Mouse (Mus musculus) liver, embryonic 12.5 days (tissue): ENCODE data around the gene Mef2b. TPM values are rescaled to one million over a fixed set of nuclear protein-coding genes. Genes with fewer than 3 reads are reported as not detected.

Experiments
- ATAC-seq: fragments of 200-750 bp; cut with Nextera tagmentation; 2 replicates; pipeline ENCODE4 v1.8.0; 2017; ENCODE audit warnings: moderate number of reproducible peaks, mild to moderate bottlenecking, moderate library complexity
- H3K27ac ChIP-seq: fragments of 300-500 bp; sonication (generic); 2 replicates; pipeline ENCODE4 v1.5.1; 2016; ENCODE audit warnings: mild to moderate bottlenecking
- H3K27me3 ChIP-seq: fragments of 300-500 bp; sonication (generic); replicated peaks from 2 replicates; pipeline ENCODE4 v1.6.1; 2016; ENCODE audit warnings: mild to moderate bottlenecking, moderate library complexity
- H3K36me3 ChIP-seq: fragments of 300-500 bp; sonication (generic); 2 replicates; pipeline ENCODE4 v1.6.1; 2016; ENCODE audit warnings: mild to moderate bottlenecking, moderate library complexity
- H3K4me1 ChIP-seq: fragments of 300-500 bp; sonication (generic); 2 replicates; pipeline ENCODE4 v1.6.1; 2016
- H3K4me2 ChIP-seq: fragments of 300-500 bp; sonication (generic); 2 replicates; pipeline ENCODE4 v1.6.1; 2016; ENCODE audit warnings: mild to moderate bottlenecking, moderate library complexity
- H3K4me3 ChIP-seq: fragments of 300-500 bp; sonication (generic); 2 replicates; pipeline ENCODE4 v1.5.1; 2016; ENCODE audit warnings: mild to moderate bottlenecking, moderate library complexity
- H3K9ac ChIP-seq: fragments of 300-500 bp; sonication (generic); 2 replicates; pipeline ENCODE4 v1.6.1; 2016; ENCODE audit warnings: mild to moderate bottlenecking, moderate library complexity
- H3K9me3 ChIP-seq: fragments of 300-500 bp; sonication (generic); replicated peaks from 2 replicates; pipeline ENCODE4 v1.6.1; 2016; ENCODE audit warnings: mild to moderate bottlenecking, moderate library complexity
- WGBS: fragments of 180-500 bp; shearing (Covaris S2); methylation state at CpG from one replicate; pipeline ENCODE4 v1.1.7; 2016; ENCODE audit not compliant: insufficient replicate concordance; 5-methylcytosine and 5-hydroxymethylcytosine counted together
- polyA plus RNA-seq: library from polyadenylated mRNA; unstranded; fragments of >200 nt; fragmentation: Nextera tagmentation; extraction: Ambion mirVana; gene quantifications from 2 replicates; pipeline ENCODE4 v1.2.1, GENCODE M21; 2016

Mef2b gene
- polyA plus RNA-seq, 1 experiment from 2014 or later = 0.36 TPM

DNA sequence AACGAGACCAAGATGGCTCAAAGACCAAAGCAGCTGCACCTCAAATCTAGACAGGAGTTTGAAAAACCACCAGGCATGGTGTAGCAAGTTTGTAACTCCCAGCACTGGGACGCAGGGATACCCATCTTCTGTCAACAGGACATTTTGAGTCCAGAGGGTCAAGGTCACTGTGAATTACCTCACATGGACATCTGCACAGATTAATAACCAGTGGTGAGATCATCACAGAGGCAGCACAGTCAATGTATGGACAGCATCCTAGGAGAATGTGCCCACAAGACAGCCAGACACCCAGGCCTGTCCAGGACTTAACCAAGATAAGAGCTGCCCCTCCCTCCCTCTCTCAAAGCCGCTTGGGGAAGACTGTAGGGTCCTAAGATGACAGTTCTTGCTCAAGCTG is 30.6 kb downstream of the Mef2b start:
- H3K36me3 ChIP-seq = peaks cover 5% of the 10 kb centered on the region; the same call in 1 of the 2 replicates
- no peak overlapping the region for H3K4me3 ChIP-seq
- ATAC-seq = no peak
- no peak overlapping the region for H3K9ac ChIP-seq
- no peak overlapping the region for H3K4me2 ChIP-seq
- no peak overlapping the region for H3K27ac ChIP-seq
- peaks cover 60% of the 10 kb centered on the region for H3K4me1 ChIP-seq
- whole genome bisulfite sequencing = 55% methylated on average over 3 of the region's 3 CpGs
- peaks cover 23% of the 10 kb centered on the region for H3K27me3 ChIP-seq
- no peaks in the 10 kb centered on the region for H3K9me3 ChIP-seq

DNA sequence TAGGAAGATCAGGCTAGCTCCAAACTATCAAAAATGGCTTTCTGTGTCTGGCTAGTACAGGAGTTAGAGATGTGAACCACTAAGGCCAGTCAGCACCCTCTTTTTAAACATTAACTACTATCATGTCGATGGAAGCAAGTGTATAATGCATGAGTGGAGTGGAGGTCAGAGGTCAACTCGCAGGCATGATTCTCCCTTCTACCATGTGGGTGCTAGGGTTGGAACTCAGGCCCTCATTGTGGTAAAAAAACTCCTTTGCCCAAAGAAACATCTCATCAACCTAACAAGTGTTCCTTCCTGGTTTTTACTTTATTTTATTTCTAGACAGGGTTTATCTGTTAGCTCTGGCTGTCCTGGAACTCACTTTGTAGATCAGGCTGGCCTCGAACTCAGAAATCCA is 31.2 kb downstream of the Mef2b start:
- 61% methylated on average over 3 of the region's 3 CpGs for WGBS
- no peaks in the 10 kb centered on the region for H3K9me3 ChIP-seq
- no peak for ATAC-seq
- H3K4me1 ChIP-seq = peaks cover 56% of the 10 kb centered on the region
- H3K4me3 ChIP-seq = no peak overlapping the region
- H3K27ac ChIP-seq = no peak overlapping the region
- peaks cover 7% of the 10 kb centered on the region; the same call in 1 of the 2 replicates for H3K36me3 ChIP-seq
- no peak overlapping the region for H3K9ac ChIP-seq
- H3K27me3 ChIP-seq = peaks cover 16% of the 10 kb centered on the region
- no peak overlapping the region for H3K4me2 ChIP-seq

DNA sequence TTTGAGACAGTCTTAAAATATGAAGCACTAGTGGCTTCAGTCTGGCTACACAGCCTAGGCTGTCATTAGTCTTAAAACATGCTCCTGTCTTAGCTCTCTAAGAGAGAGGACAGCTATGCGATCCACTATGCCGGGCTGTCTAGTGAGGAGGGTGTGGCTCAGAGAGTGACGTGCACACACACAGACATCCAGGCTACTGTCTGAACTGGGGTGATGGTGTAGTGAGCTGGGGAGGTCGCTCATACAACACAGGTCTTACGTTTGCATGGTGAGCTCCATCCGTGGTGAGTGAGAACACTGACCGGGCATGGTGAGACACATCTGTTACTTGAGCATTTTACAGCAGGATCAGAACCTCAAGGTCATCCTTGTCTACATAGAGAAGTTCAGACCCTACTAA is 31.7 kb downstream of the Mef2b start:
- H3K27me3 ChIP-seq = peaks cover 11% of the 10 kb centered on the region
- peaks cover 56% of the 10 kb centered on the region for H3K4me1 ChIP-seq
- H3K9me3 ChIP-seq = no peaks in the 10 kb centered on the region
- H3K4me2 ChIP-seq = peak overlapping the region; percentile 74
- WGBS = 60% methylated on average over 7 of the region's 7 CpGs
- peaks cover 12% of the 10 kb centered on the region; the same call in 1 of the 2 replicates for H3K36me3 ChIP-seq
- 0 out of 2 replicates have a peak overlapping the region, but pooled peaks have one; percentile 81 for H3K9ac ChIP-seq
- peak overlapping the region; percentile 78 for H3K27ac ChIP-seq
- no peak for ATAC-seq
- H3K4me3 ChIP-seq = no peak overlapping the region

DNA sequence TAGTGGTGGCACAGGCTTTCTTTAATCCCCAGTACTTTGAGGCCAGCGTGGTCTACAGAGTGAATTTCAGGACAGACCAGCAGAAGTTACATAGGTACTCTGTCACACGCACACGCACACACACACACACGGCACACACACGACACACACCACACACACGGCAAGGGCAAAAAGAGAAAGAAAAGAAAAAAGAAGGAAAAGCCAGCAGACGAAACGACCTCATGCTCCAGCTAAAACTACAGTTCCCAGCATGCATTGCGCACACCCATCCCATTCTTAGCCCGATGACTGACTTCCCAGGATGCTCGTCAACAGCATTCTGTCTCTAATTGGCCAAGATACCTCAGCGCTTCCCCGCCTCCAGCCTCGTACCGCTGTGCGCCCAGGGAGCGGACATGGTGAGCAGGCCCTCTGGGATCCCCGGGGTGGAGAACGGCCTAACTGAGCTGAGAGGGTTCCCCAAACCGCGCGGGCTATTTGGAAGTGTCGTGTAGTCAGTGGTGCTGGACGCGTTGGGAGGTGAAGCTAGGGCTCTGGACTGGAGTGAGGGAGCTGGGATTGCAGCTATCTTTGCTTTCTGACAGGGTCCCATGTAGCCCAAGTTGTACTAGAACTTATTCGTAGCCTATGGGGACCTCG is 32.7 kb downstream of the Mef2b start, which contains the start of gene Tmem161a:
Gene Tmem161a, plus strand, starts transcription at position 314 of the 639 bp plus-strand sequence.
- H3K9me3 ChIP-seq = no peaks in the 10 kb centered on the region
- H3K36me3 ChIP-seq = peaks cover 21% of the 10 kb centered on the region
- H3K27ac ChIP-seq = peak within 1 kb of the TSS; percentile 78
- peaks cover 4% of the 10 kb centered on the region; the same call in 1 of the 2 replicates for H3K27me3 ChIP-seq
- WGBS = 2% methylated on average over 27 of the region's 27 CpGs
- H3K4me1 ChIP-seq = peaks cover 48% of the 10 kb centered on the region
- peak within 1 kb of the TSS; percentile 71 for H3K4me3 ChIP-seq
- H3K4me2 ChIP-seq = peak within 1 kb of the TSS; percentile 74
- ATAC-seq = peak; percentile 94
- peak within 1 kb of the TSS; percentile 81 for H3K9ac ChIP-seq

DNA sequence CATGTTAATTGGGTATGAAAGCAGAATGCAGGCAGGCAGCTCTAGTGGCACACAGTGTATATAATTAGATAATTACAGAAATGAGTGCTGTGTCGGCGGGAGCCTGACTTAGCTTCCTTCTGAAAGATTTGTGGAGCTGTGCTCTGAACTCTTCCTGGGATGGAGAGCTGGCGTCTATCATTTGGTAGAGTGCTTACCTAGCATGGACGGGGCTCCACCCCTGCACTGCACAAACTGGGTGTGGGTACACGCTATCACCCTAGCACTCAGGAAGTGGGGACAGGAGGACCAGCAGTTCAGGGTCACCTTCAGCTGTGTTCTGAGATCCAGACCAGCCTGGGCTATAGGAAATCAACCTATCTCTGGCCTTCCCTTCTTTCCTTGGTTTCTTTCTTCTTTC is 33.8 kb downstream of the Mef2b start:
- Histone ChIP-seq H3K9ac (peak overlapping the region; percentile 81; the same call in 1 of the 2 replicates), H3K27ac (peak overlapping the region; percentile 72), H3K27me3 (no peaks in the 10 kb centered on the region), H3K4me1 (peaks cover 47% of the 10 kb centered on the region), H3K4me3 (peak overlapping the region; percentile 71), H3K36me3 (peaks cover 30% of the 10 kb centered on the region), H3K4me2 (peak overlapping the region; percentile 74), H3K9me3 (no peaks in the 10 kb centered on the region)
- WGBS = 36% methylated on average over 5 of the region's 5 CpGs
- ATAC-seq = peak; percentile 59

DNA sequence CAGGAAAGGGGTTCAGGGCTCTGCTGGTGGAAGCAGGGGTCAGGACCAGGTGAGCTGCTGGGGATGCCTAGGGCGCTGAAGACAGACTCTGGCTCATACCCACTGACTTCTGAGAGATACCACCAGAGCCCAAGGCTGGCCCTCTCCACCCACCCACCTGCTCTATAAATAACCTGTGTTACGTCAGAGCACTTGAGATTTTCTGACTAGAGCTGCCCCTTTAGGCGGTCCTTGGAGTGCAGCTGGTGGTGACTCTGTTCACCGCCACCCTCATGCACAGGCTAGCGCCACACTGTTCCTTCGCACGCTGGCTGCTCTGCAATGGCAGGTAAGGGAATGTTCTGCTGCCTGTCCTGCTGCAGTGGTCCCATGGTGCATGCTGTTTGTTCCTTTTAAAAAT is 34.6 kb downstream of the Mef2b start:
- H3K4me3 ChIP-seq = no peak overlapping the region
- no peak for ATAC-seq

DNA sequence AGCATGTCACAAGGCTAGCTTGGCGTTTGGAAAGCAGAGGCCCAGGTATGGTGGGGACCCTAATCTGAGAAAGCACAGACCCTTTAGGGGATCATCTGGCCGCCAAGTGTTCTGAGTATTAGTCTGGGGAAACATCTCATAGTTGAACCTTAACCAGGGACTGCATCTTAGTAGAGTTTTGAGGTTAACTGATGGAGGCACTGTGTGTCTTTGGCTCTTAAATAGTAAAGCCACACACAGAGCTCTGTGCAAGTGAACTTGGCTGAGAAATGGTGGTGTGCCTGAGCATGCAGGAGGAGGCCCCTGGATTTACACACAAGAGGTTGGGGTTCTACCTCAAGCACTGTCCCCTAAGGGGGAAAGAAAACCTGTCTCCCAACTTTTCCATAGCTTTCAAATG is 38.7 kb downstream of the Mef2b start:
- 70% methylated on average over 2 of the region's 2 CpGs for WGBS
- H3K36me3 ChIP-seq = peaks cover 69% of the 10 kb centered on the region

More for the DNA sequence above, 34.6 kb downstream of the Mef2b start:
- H3K4me2 ChIP-seq = peak overlapping the region; percentile 74
- no peak overlapping the region for H3K9ac ChIP-seq
- peaks cover 48% of the 10 kb centered on the region for H3K4me1 ChIP-seq
- H3K27me3 ChIP-seq = no peaks in the 10 kb centered on the region
- H3K27ac ChIP-seq = peak overlapping the region; percentile 72; the same call in 1 of the 2 replicates
- H3K9me3 ChIP-seq = no peaks in the 10 kb centered on the region
- 81% methylated on average over 7 of the region's 7 CpGs for WGBS
- peaks cover 38% of the 10 kb centered on the region for H3K36me3 ChIP-seq

DNA sequence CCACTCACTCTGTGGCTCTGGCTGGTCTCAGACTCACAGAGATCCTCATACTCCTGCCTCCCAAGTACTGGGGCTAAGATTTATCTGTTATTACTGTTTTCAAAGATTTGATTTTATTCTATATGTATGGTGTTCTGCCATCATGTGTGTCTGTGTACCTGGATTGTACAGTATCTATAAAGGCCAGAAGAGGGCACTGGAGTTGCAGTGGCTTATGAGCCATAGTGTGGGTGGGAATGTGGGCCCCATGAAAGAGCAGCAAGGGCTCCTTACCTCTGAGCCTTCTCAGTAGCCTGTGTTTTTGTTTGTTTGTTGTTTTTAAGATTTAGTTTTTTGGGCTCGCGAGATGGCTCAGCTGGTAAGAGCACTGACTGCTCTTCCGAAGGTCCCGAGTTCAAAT is 39.6 kb downstream of the Mef2b start:
- Histone ChIP-seq H3K27ac (no peak overlapping the region), H3K27me3 (no peaks in the 10 kb centered on the region), H3K4me3 (no peak overlapping the region), H3K9me3 (no peaks in the 10 kb centered on the region), H3K36me3 (peaks cover 75% of the 10 kb centered on the region), H3K4me1 (peaks cover 46% of the 10 kb centered on the region), H3K4me2 (no peak overlapping the region), H3K9ac (no peak overlapping the region)
- WGBS = 92% methylated on average over 4 of the region's 4 CpGs
- ATAC-seq = no peak

More for the DNA sequence above, 38.7 kb downstream of the Mef2b start:
- Histone ChIP-seq H3K27ac (peak overlapping the region; percentile 20; the same call in 1 of the 2 replicates), H3K4me2 (no peak overlapping the region), H3K9me3 (no peaks in the 10 kb centered on the region), H3K27me3 (no peaks in the 10 kb centered on the region), H3K9ac (no peak overlapping the region), H3K4me3 (no peak overlapping the region), H3K4me1 (peaks cover 49% of the 10 kb centered on the region)
- ATAC-seq = no peak

DNA sequence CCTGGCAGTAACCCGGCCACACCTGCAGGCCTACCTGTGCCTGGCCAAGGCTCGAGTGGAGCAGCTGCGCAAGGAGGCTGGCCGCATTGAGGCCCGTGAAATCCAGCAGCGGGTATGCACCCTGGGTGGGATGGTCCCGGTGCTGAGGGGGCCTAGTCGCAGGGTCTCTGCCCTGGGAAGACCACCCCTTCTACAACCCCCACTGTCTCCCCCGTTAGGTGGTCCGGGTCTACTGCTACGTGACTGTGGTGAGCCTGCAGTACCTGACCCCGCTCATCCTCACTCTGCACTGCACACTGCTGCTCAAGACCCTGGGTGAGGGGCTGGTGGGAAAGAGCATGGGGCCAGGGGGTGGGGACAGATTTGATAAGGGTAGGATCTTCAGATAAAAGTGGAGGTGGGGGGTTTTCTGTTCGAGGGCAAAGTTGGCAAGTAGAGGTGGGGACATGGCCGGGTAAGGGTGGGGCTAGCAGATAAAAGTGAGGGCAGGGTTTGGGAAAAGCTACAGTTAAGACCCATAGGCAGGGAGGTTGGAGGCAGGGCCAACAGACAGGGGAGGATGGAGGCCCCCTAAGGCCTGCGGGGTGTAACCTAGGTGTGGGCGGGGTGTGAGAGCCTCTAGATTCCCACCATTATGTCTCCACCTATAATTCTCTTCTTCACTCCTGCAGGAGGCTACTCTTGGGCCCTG is 41.8 kb downstream of the Mef2b start:
- Histone ChIP-seq H3K27ac (peak overlapping the region; percentile 78), H3K9ac (peak overlapping the region; percentile 45), H3K4me1 (peaks cover 40% of the 10 kb centered on the region), H3K36me3 (peaks cover 64% of the 10 kb centered on the region), H3K9me3 (no peaks in the 10 kb centered on the region), H3K4me3 (no peak overlapping the region), H3K27me3 (no peaks in the 10 kb centered on the region), H3K4me2 (peak overlapping the region; percentile 47)
- peak; percentile 92 for ATAC-seq
- WGBS = 60% methylated on average over 16 of the region's 16 CpGs

DNA sequence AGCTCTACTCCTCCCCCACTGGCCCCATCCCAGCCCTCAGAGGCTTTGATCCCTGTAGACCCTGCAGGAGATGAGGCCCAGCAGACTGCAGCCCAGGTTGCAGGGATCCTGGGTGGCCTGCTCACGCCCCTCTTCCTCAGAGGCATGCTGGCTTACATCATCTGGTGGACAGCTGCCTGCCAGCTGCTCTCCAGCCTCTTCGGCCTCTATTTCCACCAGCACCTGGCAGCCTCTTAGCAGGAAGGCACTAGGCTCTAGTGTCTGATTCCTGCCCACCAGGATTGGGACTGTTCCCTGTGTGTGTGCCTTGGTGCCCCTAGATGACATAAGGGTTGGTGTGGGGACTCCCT is 42.4 kb downstream of the Mef2b start:
- Histone ChIP-seq H3K4me2 (peak overlapping the region; percentile 47), H3K9me3 (no peaks in the 10 kb centered on the region), H3K27me3 (no peaks in the 10 kb centered on the region), H3K27ac (peak overlapping the region; percentile 78), H3K4me3 (no peak overlapping the region), H3K4me1 (peaks cover 40% of the 10 kb centered on the region), H3K36me3 (peaks cover 64% of the 10 kb centered on the region), H3K9ac (peak overlapping the region; percentile 45; the same call in 1 of the 2 replicates)
- ATAC-seq = no peak
- WGBS = 63% methylated on average over 2 of the region's 2 CpGs

DNA sequence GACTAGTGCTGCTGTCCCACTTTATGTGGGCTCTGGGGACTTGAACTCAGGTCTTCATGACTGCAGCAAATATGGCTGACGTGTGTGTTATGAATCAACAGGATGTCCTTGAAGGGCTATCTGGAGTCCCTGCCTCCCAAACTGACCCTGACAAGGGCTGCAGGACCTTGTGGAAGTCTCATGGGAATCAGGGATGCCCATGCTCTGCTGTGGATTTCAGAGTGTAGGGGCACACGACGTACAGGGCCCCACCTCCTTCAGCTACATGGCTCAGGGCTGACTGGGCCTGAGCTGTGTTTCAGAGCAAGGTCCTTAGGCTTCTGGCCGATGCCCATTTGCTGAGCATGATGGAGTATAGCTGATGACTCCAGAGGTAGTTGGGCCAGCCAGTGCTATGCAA is 43.7 kb downstream of the Mef2b start:
- ATAC-seq = no peak
- 80% methylated on average over 4 of the region's 4 CpGs for WGBS
- no peak overlapping the region for H3K9ac ChIP-seq
- H3K4me1 ChIP-seq = peaks cover 40% of the 10 kb centered on the region
- H3K4me3 ChIP-seq = no peak overlapping the region
- peaks cover 65% of the 10 kb centered on the region for H3K36me3 ChIP-seq
- no peaks in the 10 kb centered on the region for H3K9me3 ChIP-seq
- H3K27ac ChIP-seq = no peak overlapping the region
- no peak overlapping the region for H3K4me2 ChIP-seq
- H3K27me3 ChIP-seq = no peaks in the 10 kb centered on the region

DNA sequence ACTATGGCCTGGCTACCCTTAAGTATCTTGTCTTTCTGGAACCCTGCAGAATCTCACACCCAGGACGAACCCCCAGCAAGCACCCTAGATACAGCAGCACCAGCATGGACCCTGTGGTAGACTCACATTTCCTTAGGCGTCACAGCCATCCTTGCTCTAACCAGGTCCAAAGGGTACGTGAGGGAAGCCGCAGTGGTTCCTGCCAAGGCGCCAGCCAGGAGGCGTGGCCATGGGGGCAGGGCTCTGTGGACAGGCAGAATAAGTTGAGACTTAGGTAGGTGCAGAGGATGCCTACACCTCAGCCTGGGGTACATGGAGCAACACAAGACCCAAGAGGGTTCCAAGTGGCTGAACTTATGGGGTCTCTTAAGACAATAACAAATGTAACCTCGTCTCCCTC is 49.2 kb downstream of the Mef2b start:
- H3K36me3 ChIP-seq = peaks cover 70% of the 10 kb centered on the region
- H3K9ac ChIP-seq = no peak overlapping the region
- H3K4me3 ChIP-seq = no peak overlapping the region
- H3K9me3 ChIP-seq = no peaks in the 10 kb centered on the region
- 66% methylated on average over 7 of the region's 7 CpGs for WGBS
- H3K27me3 ChIP-seq = no peaks in the 10 kb centered on the region
- no peak overlapping the region for H3K4me2 ChIP-seq
- no peak; the same call in 1 of the 2 replicates for ATAC-seq
- no peak overlapping the region for H3K27ac ChIP-seq
- peaks cover 5% of the 10 kb centered on the region; the same call in 1 of the 2 replicates for H3K4me1 ChIP-seq
